Mouse (Mus musculus) left cerebral cortex, adult 11 months (tissue): ENCODE measurements around the gene Rcan2.

Experiments used
- DNase-seq: peaks from one replicate; pipeline ENCODE4 v3.0.0; 2022; ENCODE audit warnings: low spot score

The Rcan2 gene

DNA sequence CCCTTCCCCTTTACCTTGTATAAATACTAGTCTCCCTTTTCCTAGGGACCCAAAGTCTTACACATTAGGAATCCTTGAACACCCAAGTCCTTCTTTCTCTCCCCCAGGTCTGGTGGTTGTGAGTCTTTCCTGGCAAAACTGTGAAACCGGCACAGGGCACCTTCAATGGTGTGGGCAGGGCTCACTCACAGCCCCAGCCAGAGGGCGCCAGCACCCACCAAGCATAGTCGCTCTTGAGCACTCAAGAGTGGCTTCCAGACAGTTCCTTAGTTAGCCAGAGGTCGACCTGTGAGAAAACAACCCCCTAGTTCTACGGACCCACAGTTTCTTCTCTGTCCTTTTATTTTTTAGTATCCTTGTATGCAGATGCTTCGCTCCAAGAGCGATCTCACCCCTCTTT is at the start of gene Rcan2:
Gene Rcan2, plus strand, starts transcription at position 275 of the 400 bp plus-strand sequence.
- peak; percentile 49 for DNase-seq

DNA sequence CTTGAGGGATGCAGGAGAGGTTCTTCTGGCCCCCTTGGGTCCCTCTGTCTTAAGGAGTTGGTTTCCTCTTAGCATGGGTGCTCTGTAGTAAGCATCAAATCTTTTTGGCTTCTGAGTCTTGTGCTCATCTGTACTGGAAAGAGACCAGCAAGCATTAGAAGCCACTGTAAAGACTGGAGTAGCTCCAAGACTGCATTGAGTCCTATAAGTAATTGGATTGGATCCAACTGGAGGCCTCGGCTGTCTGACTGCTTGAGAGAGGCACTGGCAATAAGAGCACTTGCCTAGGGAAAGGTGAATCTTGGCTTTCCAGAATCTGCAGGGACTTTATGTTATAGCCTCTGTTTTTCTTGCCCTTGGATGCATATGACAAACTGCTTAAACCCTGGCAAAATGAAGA is 48.3 kb upstream of the Rcan2 start:
- no peak for DNase-seq

DNA sequence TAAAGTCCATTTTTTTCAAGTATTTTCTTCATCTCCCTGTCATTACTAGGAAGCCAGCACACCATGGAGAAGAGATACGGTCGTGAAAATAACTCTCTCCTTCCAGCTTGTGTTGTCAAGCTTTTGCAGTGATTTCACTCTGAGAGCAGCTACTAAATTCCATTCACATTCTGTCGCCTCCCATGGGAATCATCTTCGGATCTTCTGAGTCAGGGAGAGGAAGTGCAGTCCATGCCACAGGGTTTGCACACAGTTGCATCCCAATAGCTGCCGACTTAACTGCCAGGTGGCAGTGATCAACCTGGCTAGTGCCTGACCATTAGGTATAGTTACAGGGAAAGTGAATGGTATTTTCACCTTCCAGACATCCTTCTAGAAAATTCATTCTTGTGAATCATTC is 46.5 kb upstream of the Rcan2 start:
- no peak for DNase-seq

DNA sequence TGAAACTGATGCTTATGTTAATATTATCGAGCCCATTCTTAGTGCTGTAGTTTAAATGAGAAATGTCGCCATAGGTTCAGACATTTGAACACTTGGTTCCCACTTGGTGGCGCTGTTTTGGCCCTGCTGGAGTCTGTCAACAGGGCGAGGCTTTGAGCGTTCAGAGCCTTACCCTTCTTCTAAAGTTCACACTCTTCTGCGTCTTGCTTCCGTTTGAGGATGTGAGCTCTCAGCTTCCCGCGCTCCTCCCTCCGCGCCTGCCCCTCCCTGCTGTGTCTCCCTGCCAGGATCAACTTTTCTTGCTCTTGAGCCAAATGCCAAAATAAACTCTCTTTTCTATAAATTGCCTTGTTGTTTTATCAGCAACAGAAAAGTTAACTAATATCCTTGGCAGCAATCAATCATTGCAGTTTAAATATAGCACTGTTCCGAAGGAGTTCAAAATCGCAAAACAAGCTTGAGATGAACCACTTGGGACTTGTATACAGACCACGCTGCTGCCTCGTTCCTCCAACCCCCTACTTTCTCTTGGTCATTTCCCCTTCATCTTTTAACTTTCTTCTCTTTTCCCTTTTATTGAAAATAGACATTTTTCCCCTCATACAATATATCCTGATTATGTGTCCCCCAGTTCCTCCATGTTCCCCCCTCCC is 42.4 kb upstream of the Rcan2 start:
- no peak for DNase-seq

- DNase-seq = no peak
Observed at GRCm38 (mm10) chr17:43784531-43784930, 16.6 kb upstream of the Rcan2 start.

DNA sequence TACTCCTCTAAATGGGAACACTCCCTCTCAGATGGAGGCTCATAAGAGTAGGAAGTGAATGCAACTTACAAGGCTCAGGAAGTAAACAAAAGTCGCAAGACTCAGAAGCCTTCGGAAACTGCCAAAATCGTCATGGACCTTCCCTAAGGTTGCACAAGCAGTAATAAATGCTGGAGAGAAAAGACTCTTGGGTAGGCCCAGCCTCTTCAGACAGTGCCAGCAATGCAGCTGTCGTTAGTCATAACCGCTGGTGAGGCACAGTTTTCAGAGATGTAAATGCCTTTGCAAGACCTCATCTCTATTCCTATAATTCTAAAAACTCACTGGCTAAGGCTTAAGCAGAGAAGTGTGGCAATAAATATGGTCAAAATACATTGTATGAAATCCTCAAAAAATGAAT is 12.9 kb upstream of the Rcan2 start:
- DNase-seq = no peak

GRCm38 (mm10) chr17:43789376-43789775 is 11.8 kb upstream of the Rcan2 start:
- no peak for DNase-seq

- no peak for DNase-seq
Observed at GRCm38 (mm10) chr17:43791751-43792150, 9.4 kb upstream of the Rcan2 start.

GRCm38 (mm10) chr17:43794731-43795280 is 6.3 kb upstream of the Rcan2 start:
- no peak for DNase-seq

DNA sequence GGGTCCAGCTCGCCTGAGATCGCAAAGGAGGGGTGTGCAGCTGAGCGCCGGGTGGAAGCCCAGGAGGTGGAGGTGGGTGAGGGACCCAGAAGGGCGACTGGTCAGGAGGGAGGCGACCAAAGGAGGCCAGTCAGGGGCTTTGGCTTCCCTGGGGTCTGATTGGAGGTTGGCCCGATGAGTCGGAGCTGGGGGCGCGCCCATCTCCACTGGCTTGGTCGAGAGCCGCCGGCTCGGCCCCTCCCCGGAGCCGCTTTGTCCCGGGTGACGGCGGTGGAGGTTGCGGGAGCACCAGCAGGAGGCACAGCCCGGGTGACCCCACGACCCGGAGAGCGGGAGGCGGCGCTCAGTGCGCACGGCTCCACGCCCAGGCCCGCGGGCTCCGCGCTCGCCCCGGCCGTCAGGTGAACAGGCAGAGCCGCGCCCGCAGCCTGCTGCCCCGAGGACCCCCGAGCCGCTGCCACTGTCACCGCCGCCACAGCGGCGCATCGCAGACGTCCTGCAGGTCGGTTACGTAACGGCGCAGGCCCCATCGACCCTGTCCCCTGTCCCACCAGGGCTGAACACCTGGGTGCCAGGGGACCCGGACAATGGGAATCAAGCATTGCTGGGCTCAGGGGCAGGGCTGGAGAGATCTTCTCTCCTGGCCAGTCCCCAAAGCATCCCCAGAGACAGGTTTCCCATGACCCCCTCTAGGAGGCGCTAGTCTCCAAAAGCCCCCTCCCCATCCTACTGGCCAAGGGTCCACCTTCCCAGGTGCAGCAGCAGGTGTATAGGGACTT is 633 bp downstream of the Rcan2 start:
- no peak for DNase-seq

DNA sequence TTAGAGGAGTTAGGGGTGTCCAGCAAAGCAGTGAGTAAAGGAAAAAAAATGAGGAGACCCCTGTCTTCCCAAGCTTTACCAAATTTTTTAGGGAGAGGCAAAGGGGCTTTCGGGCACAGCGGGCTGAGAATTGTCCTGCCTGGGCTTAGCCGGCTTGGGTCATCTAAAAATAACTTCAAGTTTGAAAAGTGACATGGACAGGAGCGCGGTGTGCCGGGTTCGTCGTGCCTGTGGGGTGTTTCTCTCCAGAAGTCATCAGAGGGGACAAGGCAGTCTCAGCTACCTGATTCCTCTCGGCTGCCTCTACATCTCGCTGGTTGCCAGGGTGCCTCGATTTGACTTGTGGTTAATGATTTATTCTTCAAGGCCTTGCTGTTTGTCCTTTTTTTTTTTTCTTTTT is 1.3 kb downstream of the Rcan2 start:
- DNase-seq = no peak

DNA sequence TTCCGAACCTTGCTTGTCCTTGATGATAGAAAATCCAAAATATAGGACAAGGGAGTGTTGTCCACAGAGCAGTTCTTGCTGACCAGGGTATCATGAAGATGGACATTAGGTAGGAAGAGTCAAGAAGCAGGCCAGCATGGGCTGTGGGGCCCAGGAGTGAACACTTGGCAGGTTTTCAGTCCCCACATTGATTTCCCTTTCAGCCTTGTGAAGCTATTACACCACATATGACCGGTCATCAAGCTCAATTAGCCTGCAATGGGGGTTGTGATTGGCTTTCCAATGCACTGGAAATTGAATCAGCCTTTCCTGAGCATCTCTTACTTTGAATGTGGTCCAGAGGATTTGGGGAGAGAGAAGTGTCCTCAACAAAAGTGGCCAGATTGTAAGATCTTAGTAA is 2.0 kb downstream of the Rcan2 start:
- DNase-seq = no peak

DNA sequence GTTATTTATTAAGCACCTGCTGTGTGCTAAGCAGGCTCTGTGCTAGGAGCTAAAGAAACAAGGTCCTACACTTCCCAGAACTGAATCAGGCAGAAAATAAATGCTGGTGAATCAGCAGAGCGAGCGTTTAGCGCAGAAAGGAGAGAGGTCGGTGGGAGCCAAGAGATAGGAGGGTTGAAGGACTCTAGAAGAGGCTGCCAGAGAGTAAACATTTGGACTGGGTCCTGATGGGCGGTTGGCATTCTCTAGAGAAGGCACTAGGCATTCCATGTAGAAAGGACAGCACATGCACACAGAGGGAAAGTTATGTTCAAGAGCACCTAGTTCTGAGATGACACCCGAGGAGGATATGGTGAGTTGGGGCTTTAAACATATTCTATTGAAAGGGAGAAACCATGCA is 2.6 kb downstream of the Rcan2 start:
- no peak for DNase-seq

DNA sequence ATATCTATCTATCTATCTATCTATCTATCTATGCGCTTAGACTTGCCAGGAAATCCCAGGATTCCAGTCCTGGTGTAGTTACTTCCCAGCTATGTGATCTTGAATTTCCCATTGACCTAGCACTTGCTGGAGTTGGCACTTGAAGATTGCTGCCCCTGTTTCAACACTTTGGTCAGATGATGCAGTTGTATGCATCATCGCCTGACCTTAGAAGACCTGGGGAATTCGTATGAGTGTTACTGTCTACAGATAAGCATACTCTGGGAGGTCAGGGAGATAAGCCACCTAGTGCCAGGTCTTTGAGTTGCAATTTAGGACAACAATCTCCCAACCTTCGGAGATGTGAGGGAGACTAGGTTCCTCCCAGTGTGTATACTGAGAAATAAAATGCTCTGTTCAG is 5.7 kb downstream of the Rcan2 start:
- no peak for DNase-seq

DNA sequence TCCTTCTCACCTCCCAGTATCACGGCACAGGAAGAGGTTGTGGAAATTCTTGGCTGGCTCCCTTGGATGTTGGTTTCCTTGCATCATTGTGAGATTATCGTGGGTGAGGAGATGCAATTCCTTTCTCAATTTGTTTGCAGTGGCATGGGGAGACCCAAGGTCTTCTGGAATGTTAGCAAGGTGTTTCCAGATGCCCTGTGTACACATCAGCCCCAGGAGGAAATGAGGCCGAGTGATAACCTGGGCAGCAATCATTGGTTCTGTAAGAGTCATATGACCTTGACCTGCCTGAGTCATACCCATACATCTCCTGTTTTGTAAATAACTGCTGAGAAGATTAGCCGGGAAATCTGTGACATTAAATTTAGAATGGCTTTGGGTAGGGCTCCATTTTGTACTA is 10.3 kb downstream of the Rcan2 start:
- DNase-seq = no peak

DNA sequence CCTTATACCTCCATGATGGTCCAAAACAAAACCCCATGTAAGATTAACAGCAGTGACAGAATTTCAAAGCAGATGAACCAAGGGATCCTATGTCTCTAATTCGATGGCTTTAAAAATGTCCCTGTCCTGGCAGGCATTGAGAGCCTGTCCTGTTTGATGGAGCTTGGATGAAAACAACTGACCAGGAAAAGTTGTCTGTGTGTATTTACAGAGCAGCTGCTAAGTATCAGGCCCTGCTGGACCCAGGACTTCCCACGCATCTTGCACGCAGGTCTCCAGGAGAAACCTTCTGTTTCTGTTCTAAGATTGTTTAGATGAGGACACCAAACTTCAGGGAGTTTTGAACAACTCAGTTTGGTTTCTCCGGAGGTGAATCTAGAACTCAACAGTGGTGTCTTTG is 14.2 kb downstream of the Rcan2 start:
- DNase-seq = no peak

DNA sequence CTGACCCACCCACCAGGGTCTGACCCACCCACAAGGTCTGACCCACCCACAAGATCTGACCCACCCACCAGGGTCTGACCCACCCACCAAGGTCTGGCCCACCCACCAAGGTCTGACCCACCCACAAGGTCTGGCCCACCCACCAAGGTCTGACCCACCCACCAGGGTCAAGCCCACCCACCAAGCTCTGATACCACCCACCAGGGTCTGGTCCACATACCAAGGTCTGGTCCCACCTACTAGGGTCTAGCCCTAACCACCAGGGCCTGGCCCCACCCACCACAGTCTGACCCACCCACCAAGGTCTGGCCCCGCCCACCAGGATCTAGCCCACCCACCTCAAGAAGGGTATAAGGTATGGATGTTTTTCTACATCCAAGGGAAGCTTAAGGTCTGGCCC is 15.3 kb downstream of the Rcan2 start:
- DNase-seq = no peak

GRCm38 (mm10) chr17:43817171-43817570 is 16.0 kb downstream of the Rcan2 start:
- no peak for DNase-seq

DNA sequence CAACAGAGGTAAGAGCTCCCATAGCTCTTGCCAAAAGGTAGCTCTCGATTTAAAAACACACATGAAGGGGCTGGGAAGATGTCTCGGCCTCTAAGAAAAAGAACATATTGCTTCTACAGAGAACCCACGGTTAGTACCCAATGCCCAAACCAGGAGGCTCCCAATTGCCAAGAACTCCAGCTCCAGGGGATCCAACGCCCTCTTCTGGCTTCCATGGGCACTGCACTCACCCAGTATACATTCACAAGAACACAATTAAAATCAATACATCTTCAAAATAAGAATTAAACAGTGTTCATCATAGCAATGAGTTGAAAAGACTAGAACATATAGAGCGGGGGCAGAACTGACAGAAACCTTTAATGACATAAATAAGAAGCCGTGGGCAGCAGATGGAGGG is 17.2 kb downstream of the Rcan2 start:
- no peak for DNase-seq

DNA sequence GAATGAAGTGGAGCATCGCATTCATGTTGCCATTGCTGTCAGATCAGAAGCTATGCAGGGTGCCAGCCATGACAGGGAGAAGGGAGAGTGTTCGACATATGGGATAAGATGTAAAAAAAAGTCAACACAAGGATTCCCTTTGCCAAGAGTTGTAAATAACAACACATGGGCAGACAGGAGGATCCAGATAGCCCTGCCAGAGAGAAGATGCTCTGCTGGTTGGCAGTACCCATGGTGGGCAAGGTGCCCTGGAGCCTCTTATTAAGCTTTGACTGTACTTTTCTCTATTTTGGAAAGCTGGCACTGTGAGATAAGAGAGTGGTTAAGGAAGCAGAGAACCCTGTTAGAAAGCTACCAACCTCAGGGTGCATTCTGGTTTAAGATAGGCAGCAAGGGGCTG is 19.8 kb downstream of the Rcan2 start:
- DNase-seq = no peak

- no peak for DNase-seq
Observed at GRCm38 (mm10) chr17:43822207-43822606, 21.1 kb downstream of the Rcan2 start.

DNA sequence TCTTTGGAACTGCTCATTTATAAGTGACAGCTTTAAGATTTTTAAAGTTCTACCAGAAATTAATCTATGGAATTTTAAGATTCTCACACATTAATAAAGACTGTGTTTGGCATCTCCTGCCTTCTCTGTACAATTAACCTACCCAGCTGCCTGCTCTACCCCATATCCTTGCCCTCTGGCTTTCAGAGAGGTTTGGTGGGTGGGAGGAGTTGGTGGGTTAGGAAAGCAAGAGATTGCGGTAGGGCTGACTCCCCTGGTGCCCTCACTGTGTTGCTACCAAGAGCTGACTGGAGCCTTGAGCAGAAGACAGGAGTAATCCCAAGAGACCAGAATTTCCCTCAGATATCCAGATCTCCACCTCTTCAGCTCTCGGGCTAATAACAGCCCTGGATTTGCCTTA is 21.5 kb downstream of the Rcan2 start:
- no peak for DNase-seq

GRCm38 (mm10) chr17:43824781-43825410 is 23.7 kb downstream of the Rcan2 start:
- DNase-seq = no peak
